Mouse (Mus musculus): ENCODE measurements at regions not wholly inside any gene's neighbourhood (a gene's known extent, or its start where the extent isn't known, plus 50 kb on each side); places are given as distances from the start of the nearest gene placed in this dataset.

DNA sequence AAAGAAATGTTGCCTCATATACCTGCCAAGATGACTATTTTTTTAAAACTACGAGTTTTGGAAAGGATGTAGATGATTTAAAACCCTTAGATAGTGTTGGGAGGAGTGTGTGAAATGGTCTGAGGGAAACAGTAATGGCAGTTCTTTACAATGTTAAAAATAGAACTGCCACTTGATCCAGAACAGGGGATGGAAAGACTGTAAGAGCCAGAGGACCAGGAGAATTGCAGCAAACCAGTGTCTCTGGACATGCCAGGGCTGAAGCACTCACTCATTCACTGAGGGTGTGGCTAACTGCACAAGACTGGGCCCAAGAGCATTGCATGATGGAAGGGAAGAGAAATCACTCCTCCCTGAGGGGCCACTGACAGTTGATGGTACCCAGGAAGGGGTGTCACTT, 53.9 kb upstream of the Rasgef1b start:
- no peak for DNase-seq (ENCODE audit: low read depth, low spot score)

- DNase-seq (ENCODE audit: low read depth, low spot score) = no peak
Measured at GRCm38 (mm10) chr5:99785850-99786249, 57.0 kb upstream of the Rasgef1b start.

- no peak for DNase-seq (ENCODE audit: low read depth, low spot score)
Measured at GRCm38 (mm10) chr5:99787239-99787638, 58.4 kb upstream of the Rasgef1b start.

GRCm38 (mm10) chr5:99787665-99788366, 59.0 kb upstream of the Rasgef1b start:
- no peak for DNase-seq (ENCODE audit: low read depth, low spot score)

- no peak for DNase-seq (ENCODE audit: low read depth, low spot score)
Measured at GRCm38 (mm10) chr5:99790733-99791132, 61.9 kb upstream of the Rasgef1b start.

DNA sequence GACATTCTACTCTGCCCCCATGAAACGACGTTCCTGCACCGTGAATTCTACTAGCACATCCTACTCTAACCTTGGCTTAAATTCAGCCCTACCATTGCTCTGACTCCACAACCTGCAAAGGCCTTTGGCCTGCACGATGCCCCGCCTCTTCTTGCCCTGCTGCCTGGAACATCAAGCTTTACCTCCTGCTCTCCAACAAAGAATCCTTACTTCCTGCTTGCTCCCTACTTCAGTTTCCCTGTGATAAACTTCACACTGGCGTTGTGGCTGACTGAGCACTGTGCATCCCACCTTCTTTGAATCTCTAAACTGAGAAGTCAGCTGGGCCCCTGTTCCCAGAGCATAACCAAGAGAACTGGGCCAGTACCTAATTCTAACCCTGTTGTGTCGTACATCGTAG, 71.7 kb upstream of the Rasgef1b start:
- DNase-seq (ENCODE audit: low read depth, low spot score) = no peak

- DNase-seq (ENCODE audit: low read depth, low spot score) = no peak
Measured at GRCm38 (mm10) chr5:99801791-99802450, 73.1 kb upstream of the Rasgef1b start.

- DNase-seq (ENCODE audit: low read depth, low spot score) = no peak
Measured at GRCm38 (mm10) chr5:99826861-99827260, 79.2 kb upstream of the Vamp9 start.

- DNase-seq (ENCODE audit: low read depth, low spot score) = no peak
Measured at GRCm38 (mm10) chr5:99828516-99828915, 77.5 kb upstream of the Vamp9 start.

- DNase-seq (ENCODE audit: low read depth, low spot score) = no peak
Measured at GRCm38 (mm10) chr5:99838236-99838775, 67.7 kb upstream of the Vamp9 start.

GRCm38 (mm10) chr5:99839661-99840060, 66.4 kb upstream of the Vamp9 start:
- DNase-seq (ENCODE audit: low read depth, low spot score) = no peak

GRCm38 (mm10) chr5:99840884-99841283, 65.2 kb upstream of the Vamp9 start:
- no peak for DNase-seq (ENCODE audit: low read depth, low spot score)

GRCm38 (mm10) chr5:99845565-99846255, 60.3 kb upstream of the Vamp9 start:
- DNase-seq (ENCODE audit: low read depth, low spot score) = no peak

- no peak for DNase-seq (ENCODE audit: low read depth, low spot score)
Measured at GRCm38 (mm10) chr5:99848158-99848988, 57.7 kb upstream of the Vamp9 start.

DNA sequence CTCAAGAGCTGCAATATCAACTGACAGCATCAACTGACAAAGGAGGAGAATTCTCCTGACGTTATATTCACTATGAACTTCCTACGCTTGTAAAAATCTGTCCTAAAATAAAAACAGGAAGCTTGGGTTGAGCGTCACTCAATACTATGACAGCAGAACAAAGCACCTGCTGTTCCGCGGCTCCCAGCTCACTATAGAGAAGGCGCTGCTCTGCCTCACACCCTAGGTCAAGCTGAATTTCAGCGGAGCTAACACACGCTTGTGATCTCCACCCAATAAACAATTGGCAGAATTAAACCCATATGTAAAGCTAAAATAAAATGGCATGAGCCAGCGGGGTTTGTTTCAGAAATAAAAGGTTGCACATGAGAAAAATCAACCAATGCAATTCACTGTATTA, 57.1 kb upstream of the Vamp9 start:
- no peak for DNase-seq (ENCODE audit: low read depth, low spot score)

GRCm38 (mm10) chr5:99852316-99852715, 53.7 kb upstream of the Vamp9 start:
- DNase-seq (ENCODE audit: low read depth, low spot score) = peak; percentile 11
